Mouse (Mus musculus) ovary, adult 18-20 months (tissue): ENCODE results near the gene Lgmn.

ENCODE experiments used
- DNase-seq: peaks from one replicate; pipeline ENCODE4 v3.0.0; 2022; ENCODE audit warnings: low spot score, mixed read lengths

The Lgmn gene

GRCm38 (mm10) chr12:102345031-102345815 lies 94.4 kb downstream of the Lgmn start:
- DNase-seq = no peak
